Mouse (Mus musculus) kidney, postnatal 10 days (tissue): ENCODE results near the gene Ifit2.
"Not testable (repeated sequence)": the region's sequence is repeated elsewhere in the genome, so short reads cannot be mapped to it uniquely, and the experiment has no call there.

ENCODE experiments used
- DNase-seq: peaks from one replicate; pipeline ENCODE4 v3.0.0; 2021; ENCODE audit warnings: mixed read lengths

Ifit2 gene

DNA sequence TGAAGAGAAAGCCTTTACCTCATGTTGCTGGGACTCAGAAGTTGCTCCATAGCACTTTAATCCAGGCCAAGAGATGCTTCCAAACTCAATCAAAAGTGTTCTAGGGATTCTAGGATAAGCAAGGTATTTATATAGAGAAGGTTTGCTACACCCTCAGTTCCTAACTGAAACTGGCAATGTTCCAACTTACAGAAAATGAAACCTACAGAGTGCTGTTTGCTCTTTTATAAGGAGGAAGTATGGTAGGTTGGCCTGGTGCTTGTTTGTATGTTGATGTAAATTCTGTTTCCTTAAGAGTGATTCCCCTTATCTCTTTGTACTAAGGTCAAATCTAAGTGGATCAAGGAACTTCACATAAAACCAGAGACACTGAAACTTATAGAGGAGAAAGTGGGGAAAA lies 48.8 kb downstream of the Ifit2 start:
- DNase-seq = not testable (repeated sequence)

- DNase-seq = not testable (repeated sequence)
Measured at GRCm38 (mm10) chr19:34601888-34602287, 51.4 kb downstream of the Ifit2 start, which contains the start of gene Ifit1bl1. Gene Ifit1bl1 (minus strand): TSS chr19:34601956.

DNA sequence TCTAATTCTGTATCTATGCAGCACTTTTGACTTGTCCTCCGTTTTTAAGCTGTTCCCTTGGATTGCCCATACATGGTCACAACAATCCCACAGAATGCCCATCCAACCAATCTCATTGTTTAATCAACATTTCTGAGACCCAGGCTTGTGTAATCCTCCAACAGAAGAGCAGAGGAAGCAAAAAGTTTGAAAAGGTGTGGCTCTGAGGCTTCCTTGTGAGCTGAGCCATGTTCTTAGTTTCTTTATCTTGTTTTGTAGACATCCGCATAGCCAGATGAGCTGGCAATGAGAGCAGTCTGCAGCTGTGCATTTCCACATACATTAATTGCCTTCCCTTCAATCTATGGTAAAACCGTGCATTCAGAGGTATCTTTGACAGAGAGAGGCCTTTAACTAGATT lies 55.0 kb downstream of the Ifit2 start:
- DNase-seq = no peak

DNA sequence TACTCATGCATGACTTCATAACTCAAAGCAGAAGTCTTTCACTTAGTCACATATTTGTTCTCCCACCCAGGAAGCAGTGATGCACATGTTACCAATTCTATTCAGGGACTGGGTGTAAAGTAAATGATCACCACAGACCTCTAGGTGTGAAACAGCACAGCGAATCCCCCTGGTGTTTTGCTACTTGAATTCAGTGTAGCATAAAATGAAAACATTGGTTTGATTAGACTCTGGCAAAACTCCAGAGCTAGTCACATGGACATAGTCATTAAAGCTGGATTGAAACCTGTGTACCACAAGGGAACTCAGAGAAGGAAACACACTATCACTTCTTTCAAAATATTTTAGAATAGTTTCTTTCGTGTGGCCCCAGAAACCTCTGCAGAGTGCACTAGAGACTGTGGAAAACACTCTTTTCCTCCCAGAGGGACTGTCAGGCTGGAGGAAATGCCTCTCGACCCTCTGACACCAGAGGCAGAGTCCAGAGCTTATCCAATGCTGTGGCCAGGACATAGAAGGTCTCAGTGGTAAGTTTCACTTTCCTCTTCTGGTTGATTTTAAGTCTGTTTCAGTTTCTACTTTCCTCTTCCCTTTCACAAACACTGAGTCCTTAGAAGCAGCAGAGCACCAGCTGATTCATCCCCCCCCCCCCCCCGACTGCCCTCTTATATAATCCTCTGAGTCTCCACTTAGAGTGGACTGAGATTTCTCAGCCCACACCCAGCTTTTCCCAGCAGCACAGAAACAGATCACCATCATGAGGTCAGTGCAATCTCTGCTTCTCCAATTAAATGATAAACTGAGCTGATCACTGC lies 57.0 kb downstream of the Ifit2 start, which contains the start of gene Ifit3b:
Gene Ifit3b (plus strand): TSS at position 734 of the 815 bp plus-strand sequence.
- DNase-seq = peak; percentile 70

GRCm38 (mm10) chr19:34610118-34610517 lies 59.6 kb downstream of the Ifit2 start:
- DNase-seq = not testable (repeated sequence)

DNA sequence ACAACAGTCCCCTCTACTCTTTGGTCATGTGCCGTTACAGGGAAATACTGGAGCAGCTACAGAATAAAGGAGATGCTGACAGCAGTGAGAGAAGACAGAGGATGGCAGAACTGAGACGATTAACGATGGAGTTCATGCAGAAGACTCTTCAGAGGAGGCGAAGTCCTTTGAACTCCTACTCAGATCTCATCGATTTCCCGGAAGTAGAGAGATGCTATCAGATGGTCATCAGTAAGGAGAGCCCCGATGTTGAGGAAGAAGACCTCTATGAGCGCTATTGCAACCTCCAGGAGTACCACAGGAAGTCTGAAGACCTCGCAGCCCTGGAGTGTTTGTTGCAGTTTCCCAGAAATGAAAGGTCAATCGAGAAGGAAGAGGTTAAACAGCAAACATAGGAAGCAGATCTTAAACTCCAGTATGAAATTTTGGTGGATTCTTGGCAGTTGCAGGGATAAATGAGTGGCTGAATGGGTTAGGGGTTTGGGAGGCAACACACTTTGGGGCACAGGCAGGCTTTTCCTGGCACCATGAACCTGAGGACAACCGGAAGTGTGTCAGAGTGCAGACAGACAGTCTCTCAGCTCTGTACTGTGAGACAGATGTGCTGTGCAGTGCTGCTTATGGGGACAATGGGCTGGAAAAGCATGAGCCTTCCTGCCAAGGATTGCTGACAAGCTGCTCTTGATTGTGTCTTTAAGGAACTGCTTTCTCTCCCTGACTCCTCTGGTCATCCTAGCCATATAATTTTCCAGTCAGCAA lies 61.9 kb downstream of the Ifit2 start:
- DNase-seq = not testable (repeated sequence)

GRCm38 (mm10) chr19:34620871-34621270 lies 70.4 kb downstream of the Ifit2 start:
- no peak for DNase-seq

DNA sequence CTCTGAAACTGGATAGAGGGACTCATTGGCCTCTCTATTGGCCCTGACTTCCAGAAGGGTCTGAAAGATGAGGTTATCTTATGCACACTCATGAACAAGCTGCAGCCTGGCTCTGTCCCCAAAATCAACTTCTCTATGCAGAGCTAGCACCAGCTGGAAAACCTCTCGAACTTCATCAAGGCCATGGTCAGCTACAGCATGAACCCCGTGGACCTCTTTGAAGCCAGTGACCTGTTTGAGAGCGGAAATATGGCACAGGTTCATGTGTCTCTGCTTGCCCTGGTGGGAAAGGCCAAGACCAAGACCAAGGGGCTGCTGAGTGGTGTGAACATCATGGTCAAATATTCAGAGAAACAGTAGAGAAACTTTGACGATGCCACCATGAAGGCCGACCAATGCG lies 73.3 kb downstream of the Ifit2 start:
- no peak for DNase-seq

DNA sequence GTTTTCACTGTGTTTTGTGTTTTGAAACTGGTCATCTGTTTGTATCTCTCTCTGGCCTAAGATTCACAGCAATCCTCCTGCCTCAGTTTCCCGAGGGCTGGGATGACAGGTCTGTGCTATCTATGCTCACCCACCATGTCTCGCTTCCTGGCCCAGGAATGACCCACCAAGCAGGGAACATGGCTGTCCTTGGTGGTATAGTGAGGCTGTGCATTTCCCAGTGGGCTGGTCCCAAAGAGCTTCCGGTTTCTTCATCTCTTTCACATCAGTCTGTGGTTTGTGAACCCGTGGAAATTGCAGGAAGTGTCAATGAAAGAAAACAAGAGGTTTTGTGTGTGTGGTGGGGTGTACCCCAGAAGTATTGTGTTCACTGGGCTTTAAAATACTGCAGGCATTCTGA lies 74.2 kb downstream of the Ifit2 start:
- no peak for DNase-seq
